Mouse (Mus musculus): ENCODE data around the gene Rgs9. TPM values are rescaled to one million over a fixed set of nuclear protein-coding genes. Genes with fewer than 3 reads are reported as not detected.

Gene Rgs9
- total and polyA plus RNA-seq, 3 experiments: 0.55 to 1.4 (median 1.2) TPM

DNA sequence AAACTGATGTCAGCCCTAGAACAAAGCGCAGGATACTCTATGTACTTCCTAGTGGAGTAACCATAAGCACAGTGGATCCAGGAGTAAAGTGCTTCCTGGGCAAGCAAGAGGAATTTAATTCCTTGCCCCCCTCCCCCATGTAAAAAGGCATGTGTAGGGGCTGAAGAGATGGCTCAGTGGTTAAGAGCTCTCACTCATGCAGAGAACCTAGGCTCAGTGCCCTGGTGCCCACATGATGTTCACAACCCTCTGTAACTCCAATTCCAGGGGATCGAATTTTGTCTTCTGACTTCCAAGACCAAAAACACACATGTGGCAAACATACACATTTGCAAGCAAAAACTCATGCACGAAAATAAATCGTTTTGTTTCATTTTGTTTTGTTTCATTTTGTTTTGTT is 21.5 kb upstream of the Rgs9 start:
- no peak overlapping the region for H3K9ac ChIP-seq (ENCODE audit: insufficient read depth, low read depth)
- H3K27me3 ChIP-seq (replicated peaks): peaks cover 12% of the 10 kb centered on the region
- TF ChIP-seq NELFE (IDR thresholded peaks at IDR 0.05; ENCODE audit: low read depth, low read length): no peak
- H3K4me1 ChIP-seq (ENCODE audit: control insufficient read depth in 1 of 2, insufficient read depth in 2 of 2): peaks cover 3 to 5% of the 10 kb centered on the region in 2 experiments; a peak in 3 of 4 replicates
- no peak overlapping the region for H3K4me3 ChIP-seq (replicated peaks in 1 of 3; ENCODE audit: low read depth in 2 of 3, low read length in 2 of 3, poor library complexity in 1 of 3)
- no peak for DNase-seq (ENCODE audit: extremely low read depth)
- no peaks in the 10 kb centered on the region for H3K36me3 ChIP-seq (replicated peaks in 1 of 2; ENCODE audit: control insufficient read depth in 1 of 2, insufficient read depth in 1 of 2, low read length in 1 of 2)
- no peaks in the 10 kb centered on the region for H3K79me2 ChIP-seq (replicated peaks; ENCODE audit: control insufficient read depth, extremely low read depth, insufficient read depth, poor library complexity, severe bottlenecking)
- dilution Hi-C loops (cut with MboI; ENCODE audit: extremely low pct_ligation_motif_present, extremely low pct_unique_long_range_greater_than_20kb, low sequenced_read_pairs): no loop called here
- in situ Hi-C loops (cut with MboI; ENCODE audit: low pct_ligation_motif_present, low pct_unique_long_range_greater_than_20kb, low sequenced_read_pairs): no loop called here
- H3K4me2 ChIP-seq (ENCODE audit: insufficient read depth, low read depth, poor library complexity, severe bottlenecking): no peak overlapping the region
- H3K9me3 ChIP-seq (replicated peaks; ENCODE audit: low read length): no peaks in the 10 kb centered on the region
- H3K27ac ChIP-seq (ENCODE audit: insufficient read depth, low read depth): no peak overlapping the region

DNA sequence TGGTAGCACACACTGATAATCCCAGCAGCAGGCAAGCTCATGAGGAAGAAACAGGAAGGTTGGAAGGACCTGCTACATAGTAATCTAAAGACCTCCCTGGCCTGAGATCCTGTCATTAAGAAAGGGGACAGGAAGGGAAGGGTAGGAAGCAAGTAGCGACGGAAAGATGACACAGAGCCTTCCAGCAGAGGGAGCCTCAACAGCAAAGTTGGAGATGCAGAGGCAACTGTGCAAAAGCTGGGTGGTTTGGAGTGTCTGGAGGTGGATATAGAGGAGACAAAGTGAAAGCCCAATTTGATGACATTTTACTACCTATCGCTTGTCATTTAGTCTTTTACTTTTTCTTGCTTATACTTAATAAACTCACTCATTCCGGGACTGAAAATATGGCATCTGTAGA is 19.0 kb upstream of the Rgs9 start:
- peak; percentile 61 for DNase-seq (ENCODE audit: extremely low read depth)
- peak; percentile 47 to 94 for TF ChIP-seq CTCF (conservative IDR thresholded peaks at IDR 0.05 in 1 of 2, IDR thresholded peaks at IDR 0.05 in 1 of 2; ENCODE audit: low read depth in 2 of 2, low read length in 2 of 2)
- no peak for TF ChIP-seq MXI1 (IDR thresholded peaks at IDR 0.05; ENCODE audit: low read depth, low read length)
- TF ChIP-seq JUN (IDR thresholded peaks at IDR 0.05; ENCODE audit: insufficient read depth, low read depth, low read length): no peak
- TF ChIP-seq USF2 (conservative IDR thresholded peaks at IDR 0.05; ENCODE audit: low read depth, low read length): no peak
- TF ChIP-seq JUND (conservative IDR thresholded peaks at IDR 0.05; ENCODE audit: low read depth, low read length): 0 out of 2 replicates have a peak, but pooled peaks have one; percentile 32
- TF ChIP-seq IRF4 (IDR thresholded peaks at IDR 0.05; ENCODE audit: low read depth, low read length): peak; percentile 24; the same call in 1 of the 2 replicates
- TF ChIP-seq UBTF (IDR thresholded peaks at IDR 0.05; ENCODE audit: low read depth, low read length): no peak
- no peak for TF ChIP-seq MAX (IDR thresholded peaks at IDR 0.05; ENCODE audit: low read length)
- TF ChIP-seq SIN3A (IDR thresholded peaks at IDR 0.05; ENCODE audit: low read length): peak; percentile 46; the same call in 1 of the 2 replicates
- no peak for TF ChIP-seq ETS1 (conservative IDR thresholded peaks at IDR 0.05; ENCODE audit: low read depth, low read length)
- TF ChIP-seq HCFC1 (IDR thresholded peaks at IDR 0.05; ENCODE audit: low read depth, low read length): no peak
- no peak for TF ChIP-seq MEF2A (IDR thresholded peaks at IDR 0.05; ENCODE audit: borderline replicate concordance, low read depth, low read length)
- TF ChIP-seq POLR2A (IDR thresholded peaks at IDR 0.05; ENCODE audit: low read depth, low read length): no peak
- no peak for TF ChIP-seq MAFK (IDR thresholded peaks at IDR 0.05; ENCODE audit: insufficient replicate concordance, low read length)
- TF ChIP-seq MAZ (IDR thresholded peaks at IDR 0.05; ENCODE audit: low read depth, low read length): peak; percentile 68; the same call in 1 of the 2 replicates
- peak; percentile 99 for TF ChIP-seq SMC3 (IDR thresholded peaks at IDR 0.05; ENCODE audit: low read depth, low read length)
- no peak for TF ChIP-seq GABPA (IDR thresholded peaks at IDR 0.05; ENCODE audit: insufficient replicate concordance, low read depth, low read length)
- no peak for TF ChIP-seq PAX5 (IDR thresholded peaks at IDR 0.05; ENCODE audit: low read length)
- 0 out of 2 replicates have a peak, but pooled peaks have one; percentile 42 for TF ChIP-seq E2F4 (IDR thresholded peaks at IDR 0.05; ENCODE audit: insufficient replicate concordance, low read depth, low read length)
- peak; percentile 93 for TF ChIP-seq RAD21 (IDR thresholded peaks at IDR 0.05; ENCODE audit: low read depth, low read length)
- peak; percentile 23; the same call in 1 of the 2 replicates for TF ChIP-seq CHD2 (IDR thresholded peaks at IDR 0.05; ENCODE audit: low read length)
- peak; percentile 36; the same call in 1 of the 2 replicates for TF ChIP-seq ELF1 (IDR thresholded peaks at IDR 0.05; ENCODE audit: low read depth, low read length)
- TF ChIP-seq TCF12 (IDR thresholded peaks at IDR 0.05; ENCODE audit: low read depth, low read length): peak; percentile 23; the same call in 1 of the 2 replicates
- 0 out of 2 replicates have a peak, but pooled peaks have one; percentile 8 for TF ChIP-seq KAT2A (IDR thresholded peaks at IDR 0.05; ENCODE audit: insufficient replicate concordance, low read length)
- no peak for TF ChIP-seq TBP (conservative IDR thresholded peaks at IDR 0.05; ENCODE audit: low read depth, low read length)
- no peak for TF ChIP-seq POLR2AphosphoS2 (IDR thresholded peaks at IDR 0.05; ENCODE audit: low read depth, low read length)
- TF ChIP-seq MYC (IDR thresholded peaks at IDR 0.05; ENCODE audit: low read depth, low read length): no peak
- TF ChIP-seq CHD1 (IDR thresholded peaks at IDR 0.05; ENCODE audit: low read depth, low read length): no peak
- peak; percentile 96 for TF ChIP-seq ZC3H11A (IDR thresholded peaks at IDR 0.05; ENCODE audit: low read depth, low read length)
- no peak for TF ChIP-seq EP300 (IDR thresholded peaks at IDR 0.05; ENCODE audit: low read length)
- TF ChIP-seq RCOR1 (conservative IDR thresholded peaks at IDR 0.05; ENCODE audit: low read depth, low read length): no peak
- TF ChIP-seq NRF1 (IDR thresholded peaks at IDR 0.05; ENCODE audit: low read depth, low read length): 0 out of 2 replicates have a peak, but pooled peaks have one; percentile 41
- no peak for TF ChIP-seq ZMIZ1 (IDR thresholded peaks at IDR 0.05; ENCODE audit: low read depth, low read length)

More for the DNA sequence above, 19.0 kb upstream of the Rgs9 start:
- no peaks in the 10 kb centered on the region for H3K79me2 ChIP-seq (replicated peaks; ENCODE audit: control insufficient read depth, extremely low read depth, insufficient read depth, poor library complexity, severe bottlenecking)
- H3K9me3 ChIP-seq (replicated peaks; ENCODE audit: low read length): no peaks in the 10 kb centered on the region
- no peaks in the 10 kb centered on the region for H3K36me3 ChIP-seq (replicated peaks in 1 of 2; ENCODE audit: control insufficient read depth in 1 of 2, insufficient read depth in 1 of 2, low read length in 1 of 2)
- dilution Hi-C loops (cut with MboI; ENCODE audit: extremely low pct_ligation_motif_present, extremely low pct_unique_long_range_greater_than_20kb, low sequenced_read_pairs): no loop called here
- H3K9ac ChIP-seq (ENCODE audit: insufficient read depth, low read depth): no peak overlapping the region
- no peak overlapping the region for H3K4me3 ChIP-seq (replicated peaks in 1 of 3; ENCODE audit: low read depth in 2 of 3, low read length in 2 of 3, poor library complexity in 1 of 3)
- no peak overlapping the region for H3K4me2 ChIP-seq (ENCODE audit: insufficient read depth, low read depth, poor library complexity, severe bottlenecking)
- in situ Hi-C loops (cut with MboI; ENCODE audit: low pct_ligation_motif_present, low pct_unique_long_range_greater_than_20kb, low sequenced_read_pairs): no loop called here
- H3K27ac ChIP-seq (ENCODE audit: insufficient read depth, low read depth): no peak overlapping the region
- peaks cover 18% of the 10 kb centered on the region for H3K27me3 ChIP-seq (replicated peaks)
- peaks cover 3 to 5% of the 10 kb centered on the region in 2 experiments; a peak in 3 of 4 replicates for H3K4me1 ChIP-seq (ENCODE audit: control insufficient read depth in 1 of 2, insufficient read depth in 2 of 2)

Data from CH12.LX (cell line).